Mouse (Mus musculus) cerebellum, adult 8-10 months (tissue): Measurements from ENCODE around the gene Hmbs.
"Not testable (repeated sequence)": the region's sequence is repeated elsewhere in the genome, so short reads cannot be mapped to it uniquely, and the experiment has no call there.

Experiments
- DNase-seq: peaks from one replicate; pipeline ENCODE4 v3.0.0; 2022

The Hmbs gene

GRCm38 (mm10) chr9:44319887-44320798 lies 23.9 kb downstream of the Hmbs start, which contains the start of gene C2cd2l:
Gene C2cd2l (minus strand): TSS chr9:44320285.
- peak; percentile 88 for DNase-seq

GRCm38 (mm10) chr9:44319105-44319886 lies 24.7 kb downstream of the Hmbs start:
- no peak for DNase-seq

DNA sequence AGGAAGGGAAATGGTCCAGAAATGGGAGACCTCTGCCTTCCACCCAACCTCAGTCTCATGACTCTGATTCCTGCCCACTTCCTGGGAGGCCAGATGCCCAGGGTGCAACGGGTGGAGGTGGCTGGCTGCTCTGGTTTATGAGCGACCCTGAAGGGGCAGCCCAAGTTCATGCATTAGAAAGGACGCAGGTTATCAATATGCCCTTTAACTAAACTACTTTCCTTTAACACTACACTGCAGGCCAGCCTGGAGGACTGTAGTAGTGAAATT lies 25.3 kb downstream of the Hmbs start:
- DNase-seq: no peak

GRCm38 (mm10) chr9:44318076-44318825 lies 25.8 kb downstream of the Hmbs start:
- no peak for DNase-seq

GRCm38 (mm10) chr9:44317452-44317851 lies 26.6 kb downstream of the Hmbs start:
- DNase-seq: no peak

GRCm38 (mm10) chr9:44314910-44315309 lies 29.1 kb downstream of the Hmbs start:
- no peak for DNase-seq

GRCm38 (mm10) chr9:44314257-44314547 lies 29.8 kb downstream of the Hmbs start:
- no peak for DNase-seq

- DNase-seq: no peak
These were observed 30.4 kb downstream of the Hmbs start for GRCm38 (mm10) chr9:44313476-44314256.

DNA sequence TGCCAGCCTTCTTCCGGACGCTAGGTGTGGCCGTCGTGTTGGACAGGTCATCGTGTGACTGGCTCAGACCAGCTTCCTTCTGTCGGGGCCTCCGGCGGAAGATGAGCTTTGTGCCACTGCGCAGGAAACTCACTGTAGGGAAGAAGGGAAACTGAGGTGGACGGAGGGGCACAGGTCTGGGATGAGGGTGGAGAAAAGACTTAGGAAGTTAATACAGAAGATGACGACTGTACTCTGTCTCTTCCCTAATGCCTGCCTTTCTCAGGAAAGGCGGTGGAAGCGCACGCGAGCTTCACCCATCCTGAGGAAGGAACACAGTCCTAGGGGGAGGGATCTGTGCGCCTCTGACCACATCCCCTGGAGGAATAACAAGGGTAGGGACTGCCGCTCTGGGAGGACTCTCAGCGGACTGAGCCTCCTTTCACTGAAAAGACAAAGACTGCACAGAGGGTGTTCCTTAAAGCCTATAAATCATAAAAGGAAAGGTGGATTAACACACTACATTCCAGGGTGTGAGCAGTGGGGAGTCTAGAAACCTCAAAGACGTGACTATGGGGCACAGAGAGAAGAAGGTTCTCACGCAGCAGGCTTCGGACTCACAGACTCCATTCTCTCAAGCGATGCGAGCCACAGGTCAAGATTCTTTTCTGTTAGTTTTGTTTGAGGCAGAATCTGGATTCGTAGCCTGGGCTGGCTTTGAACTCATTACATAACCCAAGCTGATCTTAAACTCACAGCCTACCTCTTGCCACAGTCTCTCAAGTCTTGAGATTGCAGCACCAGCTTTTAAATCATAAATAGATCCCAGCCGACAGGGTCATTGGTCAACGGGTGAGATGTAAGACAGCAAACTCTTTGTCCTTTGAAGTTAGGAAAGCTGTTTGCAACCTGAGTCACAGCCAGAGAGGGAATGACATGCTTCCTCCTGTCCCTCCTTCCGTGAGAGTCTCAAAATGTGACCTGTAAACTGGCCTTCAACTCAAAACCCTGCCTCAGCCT lies 32.6 kb downstream of the Hmbs start:
- DNase-seq: no peak

DNA sequence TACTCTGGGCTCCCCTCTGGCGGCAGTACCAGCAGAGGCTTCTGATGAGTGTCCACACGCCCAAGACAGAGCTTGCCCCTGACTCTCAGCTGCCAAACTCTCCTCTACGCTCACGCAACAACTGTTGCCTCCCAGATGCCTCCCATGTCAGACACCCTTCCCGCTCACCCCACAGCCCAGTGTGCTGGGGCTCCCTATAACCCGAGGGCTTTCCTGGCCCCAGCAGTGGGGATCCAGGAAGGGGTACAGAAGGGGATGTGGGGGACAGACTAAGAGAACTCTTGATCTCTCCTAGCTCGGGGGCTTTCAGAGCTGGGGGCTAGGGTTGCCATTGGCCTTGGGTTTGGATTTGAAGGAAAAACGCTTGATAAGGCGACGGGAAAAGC lies 33.3 kb downstream of the Hmbs start:
- DNase-seq: no peak

GRCm38 (mm10) chr9:44309756-44310155 lies 34.3 kb downstream of the Hmbs start:
- no peak for DNase-seq

DNA sequence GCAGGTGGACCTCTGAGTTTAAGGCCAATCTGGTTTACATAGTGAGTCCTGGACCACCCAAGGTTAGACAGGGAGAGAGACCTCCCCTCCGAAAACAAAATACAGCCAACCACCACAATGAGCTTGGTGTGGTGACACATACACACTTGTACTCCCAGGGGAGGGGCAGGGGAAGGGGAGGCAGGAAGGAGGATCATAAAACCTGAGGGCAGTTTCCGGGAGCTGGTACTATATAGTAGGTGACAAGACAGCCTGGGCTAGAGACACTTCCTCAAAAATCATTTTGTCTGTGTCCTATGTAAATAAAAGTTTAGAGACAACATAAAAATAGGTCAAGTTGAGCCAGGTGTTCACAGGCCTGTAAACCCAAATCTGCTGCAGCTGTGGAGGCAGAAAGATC lies 36.8 kb downstream of the Hmbs start:
- DNase-seq: no peak

- DNase-seq: no peak
These were observed 37.5 kb downstream of the Hmbs start for GRCm38 (mm10) chr9:44306532-44306931.

DNA sequence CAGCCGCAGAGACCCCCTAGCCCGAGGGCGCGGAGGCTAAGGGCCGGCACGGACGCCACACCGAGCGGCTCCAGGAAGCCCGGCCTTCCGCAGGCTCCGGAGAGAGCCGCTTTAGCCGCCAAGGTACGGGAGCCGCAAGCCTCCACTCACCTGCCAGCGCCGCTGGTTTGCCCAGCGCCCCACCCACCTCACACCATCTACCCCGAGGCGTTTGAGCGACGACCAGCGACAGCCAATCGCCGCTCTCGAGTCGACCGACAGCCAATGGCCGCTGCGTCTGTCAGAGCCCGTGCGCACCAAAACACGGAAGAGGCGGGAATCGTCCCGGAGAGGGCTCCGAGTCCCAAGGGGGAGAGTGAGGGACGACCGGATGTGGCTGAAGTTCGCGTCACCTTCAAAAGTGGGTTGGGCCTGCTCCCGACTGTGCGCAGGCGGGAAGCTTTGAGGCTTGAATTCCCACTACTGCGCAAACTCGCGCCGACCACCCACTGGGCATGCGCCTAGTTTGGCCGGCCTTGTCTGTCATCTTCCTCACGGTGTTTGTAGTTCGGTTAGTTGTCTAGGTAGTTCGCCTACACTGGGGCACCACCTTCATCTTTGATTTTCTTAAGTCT lies 38.5 kb downstream of the Hmbs start, which contains the start of gene Hinfp:
Gene Hinfp (minus strand): TSS at position 206 of the 614 bp plus-strand sequence.
- DNase-seq: peak; percentile 96

DNA sequence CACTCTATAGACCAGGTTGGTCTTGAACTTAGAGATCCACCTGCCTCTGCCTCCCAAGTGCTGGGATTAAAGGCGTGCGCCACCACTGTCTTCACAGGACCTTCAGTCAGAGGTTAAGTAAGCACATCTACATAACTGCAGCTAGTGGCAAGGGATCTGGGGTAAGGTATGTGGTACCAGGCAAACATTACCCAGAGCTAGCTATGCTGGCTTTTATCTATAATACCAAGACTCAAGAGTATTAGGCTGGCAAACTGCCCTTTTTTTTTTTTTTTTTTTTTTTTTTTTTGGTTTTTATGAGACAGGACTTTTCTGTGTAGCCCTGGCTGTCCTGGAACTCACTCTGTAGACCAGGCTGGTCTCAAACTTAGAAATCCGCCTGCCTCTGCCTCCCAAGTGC lies 44.0 kb downstream of the Hmbs start:
- DNase-seq: not testable (repeated sequence)

DNA sequence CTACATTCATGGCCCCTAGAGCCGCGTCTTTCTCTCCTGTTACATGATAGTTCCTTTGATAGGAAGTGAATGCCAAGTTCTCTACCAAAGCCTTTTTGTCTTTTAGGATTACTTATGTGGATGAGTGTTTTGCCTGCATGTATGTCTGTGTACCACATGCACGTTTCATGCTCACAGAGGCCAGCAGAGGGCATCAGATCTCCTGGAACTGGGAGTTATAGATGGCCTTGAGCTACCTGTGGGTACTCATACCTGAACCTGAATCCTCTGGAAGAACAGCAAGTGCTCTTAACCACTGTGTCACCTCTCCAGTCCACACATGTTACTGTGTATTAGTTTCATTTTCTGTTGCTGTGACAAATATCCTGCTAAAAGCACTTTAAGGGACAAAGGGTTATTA lies 51.5 kb downstream of the Hmbs start:
- no peak for DNase-seq

GRCm38 (mm10) chr9:44288959-44289291 lies 55.1 kb downstream of the Hmbs start:
- no peak for DNase-seq

GRCm38 (mm10) chr9:44288076-44288958 lies 55.7 kb downstream of the Hmbs start, which contains the start of gene Abcg4:
Gene Abcg4 (minus strand): TSS chr9:44288615.
- peak; percentile 67 for DNase-seq

DNA sequence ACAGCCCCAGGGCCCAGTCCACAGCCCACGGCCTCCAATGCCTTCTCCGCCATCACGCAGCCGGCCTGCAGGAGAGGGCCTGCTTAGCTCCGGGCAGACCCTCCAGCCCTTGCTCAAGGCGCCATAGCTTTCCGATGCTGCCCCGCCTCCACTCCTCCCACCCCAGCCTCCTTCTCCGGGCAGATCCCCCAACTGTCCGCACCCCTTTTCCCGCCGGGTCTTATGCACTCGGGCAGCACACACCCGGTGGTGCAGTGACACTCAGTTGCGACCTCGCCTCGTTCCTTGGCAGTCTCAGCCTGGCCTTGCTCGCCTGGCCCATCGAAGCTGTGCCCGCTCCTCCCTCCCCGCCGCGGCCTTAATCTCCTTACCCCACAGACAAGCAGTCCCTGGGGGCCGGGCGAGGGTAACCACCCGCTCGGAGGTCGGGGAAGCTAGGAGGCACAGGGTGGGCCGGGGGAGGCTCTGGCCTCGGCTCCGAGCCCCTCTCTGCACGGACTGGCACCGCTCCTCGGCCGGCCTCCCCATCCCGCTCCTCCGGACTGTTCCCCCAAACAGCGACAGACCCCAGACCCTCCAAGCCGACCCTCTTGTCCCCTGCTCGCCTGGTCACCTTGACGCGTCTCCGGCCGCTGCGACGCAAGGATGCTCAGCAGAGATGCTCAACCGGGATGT lies 56.5 kb downstream of the Hmbs start:
- peak; percentile 45 for DNase-seq
